Mouse (Mus musculus): ENCODE measurements around the gene Itfg2. TPM values are rescaled to one million over a fixed set of nuclear protein-coding genes. Genes with fewer than 3 reads are reported as not detected.

The Itfg2 gene
- total RNA-seq, 2 experiments from 2014 or later: 15.3 to 16.3 TPM

DNA sequence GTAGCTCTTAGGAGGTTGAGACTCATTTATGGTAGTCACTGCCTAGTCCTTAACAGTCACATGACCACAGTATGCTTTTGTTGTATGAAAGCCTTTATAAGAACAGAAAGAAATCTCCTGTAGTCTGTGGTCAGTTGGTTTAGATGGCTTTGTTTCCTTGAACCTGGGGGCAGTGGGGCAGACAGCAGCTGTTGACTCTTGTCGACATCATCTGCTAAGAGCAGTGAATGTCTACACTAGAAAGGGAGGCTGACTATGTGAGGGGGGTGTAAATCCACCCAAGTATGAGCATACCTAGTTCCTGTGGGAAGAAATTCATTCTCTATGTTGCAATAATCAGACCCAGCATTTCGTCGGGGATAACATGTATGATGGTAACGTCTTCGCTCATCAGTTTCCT is 22.3 kb upstream of the Itfg2 start:
- no peak for DNase-seq
- intact Hi-C loops (cut with DNase I): no loop called here
- no peak for TF ChIP-seq CTCF (IDR thresholded peaks at IDR 0.05)
- H3K27ac ChIP-seq: no peak overlapping the region
- H3K4me3 ChIP-seq: no peak overlapping the region

DNA sequence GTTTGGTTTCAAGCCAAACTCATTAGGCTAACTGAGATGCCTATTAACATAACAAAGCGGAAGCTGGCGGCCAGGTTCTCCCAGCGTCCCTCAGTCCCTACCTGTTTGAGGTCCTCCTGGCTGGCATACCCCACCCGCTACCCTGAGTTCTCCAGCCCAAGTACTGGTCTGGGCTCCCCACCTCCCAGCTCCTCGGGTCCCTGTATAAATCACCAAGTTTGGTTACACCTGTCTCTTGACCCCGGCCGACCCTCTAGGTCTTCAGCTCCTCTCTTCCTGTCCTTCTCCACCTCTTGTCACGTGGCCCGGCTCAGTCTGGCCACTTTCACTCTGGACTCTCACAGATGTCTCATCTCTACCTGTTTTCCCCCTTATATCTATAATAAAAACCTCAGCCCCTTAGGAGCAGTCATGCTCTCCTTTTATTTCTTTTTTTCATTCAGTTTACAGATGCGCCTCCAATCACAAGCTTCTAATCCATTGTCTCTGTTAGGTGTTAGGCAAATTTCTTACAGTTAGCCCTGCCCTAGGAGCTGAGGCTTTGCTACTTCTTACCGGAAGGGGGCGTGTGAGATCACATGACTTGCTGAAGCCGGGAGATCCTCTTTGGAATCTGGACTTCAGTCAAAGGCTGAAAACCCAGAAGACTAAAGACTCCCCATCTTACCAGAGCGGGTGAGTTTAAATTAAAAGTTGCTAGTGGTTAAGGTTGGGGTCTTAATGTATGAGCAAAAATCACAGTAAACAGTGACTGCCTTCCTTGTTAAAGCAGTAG is 21.2 kb upstream of the Itfg2 start:
- Histone ChIP-seq H3K4me3 (peak overlapping the region; percentile 46), H3K27ac (no peak overlapping the region)
- peak; percentile 61 for DNase-seq
- peak; percentile 82 for TF ChIP-seq CTCF (IDR thresholded peaks at IDR 0.05)
- intact Hi-C loops (cut with DNase I): loop anchor here (1.0 kb wide), 1 partner anchor 33 kb away; no protein-coding TSS in a partner anchor

DNA sequence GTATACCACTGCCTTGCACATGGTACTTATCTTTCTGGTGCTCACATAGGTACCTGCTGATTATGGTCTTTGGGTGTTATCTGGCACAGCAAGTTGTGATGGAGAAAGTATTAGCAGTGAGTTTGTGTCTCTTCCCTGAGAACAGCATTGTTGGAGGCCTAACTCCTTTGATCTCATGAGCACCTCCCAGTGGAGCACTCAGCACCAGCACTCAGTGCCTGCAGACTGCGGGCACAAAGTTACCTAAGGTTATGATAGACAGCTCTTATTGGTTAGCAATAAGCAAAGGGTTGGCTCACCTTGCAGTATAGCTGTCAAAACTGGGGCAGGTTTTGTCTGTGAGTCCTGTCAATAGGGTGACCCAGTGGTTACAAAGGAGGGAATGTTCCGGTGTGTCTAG is 15.5 kb upstream of the Itfg2 start:
- no peak for TF ChIP-seq CTCF (IDR thresholded peaks at IDR 0.05)
- H3K27ac ChIP-seq: no peak overlapping the region
- intact Hi-C loops (cut with DNase I): no loop called here
- DNase-seq: no peak
- H3K4me3 ChIP-seq: no peak overlapping the region

DNA sequence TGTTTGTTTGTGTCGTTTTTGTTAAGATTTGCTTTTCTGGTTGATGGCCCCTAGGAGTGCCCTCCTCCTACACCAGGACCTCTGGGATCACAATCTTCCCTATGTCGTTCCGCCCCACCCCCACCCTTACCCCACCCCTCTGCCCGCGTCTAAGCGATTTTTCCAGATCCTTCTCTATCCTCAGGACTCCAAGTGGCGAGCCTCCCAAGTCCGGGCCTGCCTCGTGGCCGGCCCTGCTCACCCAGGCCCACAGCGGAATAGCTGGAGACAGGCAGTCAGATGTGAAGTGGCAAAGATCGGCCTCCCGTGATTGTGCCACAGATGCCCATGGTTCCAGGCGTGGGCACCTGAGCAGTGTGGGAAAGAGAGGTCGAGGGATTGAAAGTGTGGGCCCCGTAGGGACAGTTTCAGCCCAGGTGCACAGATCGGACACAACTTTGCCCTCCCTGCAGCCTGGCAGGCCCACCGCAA is 14.2 kb upstream of the Itfg2 start:
- intact Hi-C loops (cut with DNase I): no loop called here
- Histone ChIP-seq H3K4me3 (peak overlapping the region; percentile 85), H3K27ac (peak overlapping the region; percentile 91)
- no peak for TF ChIP-seq CTCF (IDR thresholded peaks at IDR 0.05)
- DNase-seq: peak; percentile 47

DNA sequence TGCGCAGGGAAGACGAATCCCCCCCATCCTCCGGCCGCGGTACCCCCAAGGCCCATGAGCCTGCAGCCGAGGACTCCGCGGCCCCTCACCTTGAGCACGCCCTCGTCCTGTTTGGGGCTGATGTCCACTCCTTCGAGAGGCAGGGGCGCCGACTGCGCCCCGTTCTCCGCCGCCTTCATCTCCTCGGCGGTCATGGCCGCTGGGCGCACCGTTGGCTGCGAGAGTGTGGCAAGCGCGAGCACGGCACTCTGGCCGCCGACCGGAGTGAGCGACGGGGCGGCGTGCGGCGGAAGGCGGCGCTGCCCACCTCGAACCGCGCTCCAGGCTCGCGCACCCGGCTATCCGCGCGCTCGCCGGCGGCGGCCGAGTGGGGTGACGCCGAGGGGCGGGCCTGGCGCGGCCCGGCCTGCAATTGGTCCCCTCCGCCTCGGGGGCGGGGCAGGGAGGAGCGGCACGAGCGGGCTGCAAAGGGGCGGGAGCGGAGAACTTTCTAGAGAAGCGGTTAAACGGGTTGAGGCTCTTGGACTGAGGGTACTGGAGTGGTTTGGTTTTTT is 13.7 kb upstream of the Itfg2 start, which contains the start of gene Fkbp4:
Fkbp4 (minus strand) TSS at position 361 of the 554 bp plus-strand sequence.
- peak; percentile 31 for TF ChIP-seq CTCF (IDR thresholded peaks at IDR 0.05)
- intact Hi-C loops (cut with DNase I): no loop called here
- DNase-seq: peak; percentile 97
- Histone ChIP-seq H3K4me3 (peak within 1 kb of the TSS; percentile 85), H3K27ac (peak within 1 kb of the TSS; percentile 91)

DNA sequence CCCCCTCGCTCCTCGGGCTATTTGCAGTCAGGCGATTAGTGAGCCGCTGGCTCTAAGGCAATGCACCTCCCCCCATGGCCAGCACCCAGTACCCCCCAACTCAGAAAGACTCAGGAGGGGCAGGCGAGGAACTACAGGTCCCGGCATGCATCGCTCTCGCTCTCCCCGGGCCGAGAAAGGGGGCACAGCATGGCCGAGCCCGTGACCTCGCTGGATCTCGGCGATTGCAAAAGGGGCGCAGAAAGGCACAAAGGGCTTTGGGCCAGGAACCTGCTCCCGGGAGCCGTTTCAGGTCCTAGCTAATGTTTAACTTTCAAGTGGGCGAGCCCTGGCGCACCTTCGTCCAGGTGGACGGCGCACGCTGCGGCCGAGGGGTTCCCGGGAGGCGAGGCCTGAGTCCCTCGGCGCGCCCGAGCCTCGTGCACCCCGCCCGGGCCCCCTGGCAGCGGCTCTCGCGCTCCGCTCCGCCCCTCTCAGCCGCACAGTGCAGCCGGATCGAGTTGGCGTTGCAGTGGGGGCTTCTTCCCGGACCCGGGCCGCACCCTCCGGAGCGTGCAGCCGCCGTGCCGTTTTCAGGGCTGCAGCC is 13.1 kb upstream of the Itfg2 start:
- intact Hi-C loops (cut with DNase I): no loop called here
- Histone ChIP-seq H3K27ac (peak overlapping the region; percentile 91), H3K4me3 (peak overlapping the region; percentile 85)
- no peak for TF ChIP-seq CTCF (IDR thresholded peaks at IDR 0.05)
- peak; percentile 80 for DNase-seq

DNA sequence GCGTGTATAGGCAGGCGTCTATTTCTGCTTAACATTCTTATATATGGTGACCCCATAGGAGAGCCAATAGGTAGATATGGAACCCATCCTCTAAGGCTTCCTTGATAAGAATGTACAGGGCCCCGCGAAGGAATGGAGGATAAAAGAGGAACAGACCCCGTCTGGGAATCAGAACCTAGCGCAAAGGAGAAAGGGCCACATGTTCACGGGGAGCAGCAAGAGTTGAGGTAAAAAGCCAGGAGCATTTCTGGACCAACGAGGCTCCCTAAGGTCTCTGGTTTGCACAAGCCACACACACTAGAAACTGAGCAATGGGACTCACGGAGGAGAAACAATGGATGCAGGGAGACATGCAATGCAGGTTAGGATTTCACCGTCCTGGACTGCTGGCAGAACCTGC is 12.6 kb upstream of the Itfg2 start:
- Histone ChIP-seq H3K4me3 (peak overlapping the region; percentile 85), H3K27ac (peak overlapping the region; percentile 91)
- no peak for TF ChIP-seq CTCF (IDR thresholded peaks at IDR 0.05)
- DNase-seq: no peak
- intact Hi-C loops (cut with DNase I): no loop called here

DNA sequence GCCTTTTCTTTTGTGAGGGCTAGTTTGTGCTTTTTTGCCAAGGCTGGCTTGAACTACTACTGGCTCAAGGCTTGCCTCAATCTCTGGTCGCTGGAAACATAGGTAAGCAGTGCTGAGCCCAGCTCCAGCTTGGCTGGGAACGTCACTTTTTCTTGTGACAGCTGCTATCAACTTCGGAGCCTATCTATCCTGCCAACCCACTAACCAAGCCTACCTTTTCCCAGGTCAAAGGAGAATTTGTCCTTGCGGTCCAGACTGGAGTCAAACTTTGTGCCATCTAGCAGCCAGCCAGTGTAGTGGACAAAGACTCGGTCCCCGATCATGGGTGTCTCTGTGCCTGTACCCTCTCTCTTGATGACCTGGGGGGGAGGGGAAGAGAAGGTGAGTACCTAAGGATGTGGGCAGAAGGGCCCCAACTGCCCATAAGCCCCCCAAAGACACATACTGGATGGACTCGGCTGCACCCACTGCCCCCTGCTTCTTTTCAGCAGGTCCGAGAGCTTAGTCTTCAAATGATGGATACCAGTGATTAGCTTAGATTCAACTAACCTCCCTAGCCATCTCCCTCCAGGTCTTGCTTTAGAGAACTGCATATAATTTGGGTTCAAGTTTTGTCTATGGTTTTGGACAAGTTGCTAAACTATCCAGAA is 11.8 kb upstream of the Itfg2 start:
- intact Hi-C loops (cut with DNase I): no loop called here
- DNase-seq: no peak
- Histone ChIP-seq H3K4me3 (no peak overlapping the region), H3K27ac (no peak overlapping the region)
- TF ChIP-seq CTCF (IDR thresholded peaks at IDR 0.05): no peak

DNA sequence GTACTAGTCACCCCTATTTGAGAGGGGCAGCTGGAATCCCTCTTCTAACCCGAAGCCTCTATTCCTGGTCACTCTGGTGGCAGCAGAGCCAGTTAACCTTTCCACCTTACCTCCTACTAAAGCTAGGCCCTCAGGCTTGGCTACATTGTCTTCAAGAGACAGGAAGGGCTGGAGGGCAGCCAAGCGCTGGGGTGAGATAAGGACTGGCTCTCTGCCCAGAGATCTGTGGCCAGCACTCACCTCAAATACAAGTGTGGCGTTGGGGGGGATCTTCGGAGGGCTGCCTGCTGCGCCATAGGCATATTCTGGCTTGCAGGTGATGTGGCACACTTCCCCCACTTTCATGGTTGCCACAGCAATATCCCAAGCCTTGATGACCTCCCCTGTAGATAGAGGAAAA is 10.7 kb upstream of the Itfg2 start:
- no peak for TF ChIP-seq CTCF (IDR thresholded peaks at IDR 0.05)
- H3K27ac ChIP-seq: peak overlapping the region; percentile 43; the same call in 1 of the 2 replicates
- DNase-seq: peak; percentile 72
- H3K4me3 ChIP-seq: no peak overlapping the region
- intact Hi-C loops (cut with DNase I): no loop called here

DNA sequence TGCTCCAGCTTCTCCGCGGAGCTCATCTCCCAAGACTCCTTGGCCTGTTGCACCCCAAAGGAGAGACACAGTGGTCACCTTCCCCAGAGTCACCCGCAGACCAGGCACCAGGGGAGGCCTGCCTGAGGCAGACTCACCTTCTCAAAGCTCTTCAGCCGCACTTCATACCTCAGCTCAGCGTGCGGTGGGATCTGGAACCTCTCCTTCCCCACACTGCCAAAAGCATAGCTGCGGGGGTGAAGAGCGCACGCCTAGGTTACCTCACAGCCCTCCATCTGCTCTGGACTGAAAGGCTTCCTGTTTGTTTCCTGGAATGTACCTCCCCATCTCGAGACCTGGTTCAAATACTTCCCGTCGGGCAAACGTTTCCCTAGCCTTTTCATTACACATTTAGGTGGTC is 8.8 kb upstream of the Itfg2 start:
- Histone ChIP-seq H3K4me3 (no peak overlapping the region), H3K27ac (no peak overlapping the region)
- TF ChIP-seq CTCF (IDR thresholded peaks at IDR 0.05): no peak
- intact Hi-C loops (cut with DNase I): no loop called here
- DNase-seq: no peak

DNA sequence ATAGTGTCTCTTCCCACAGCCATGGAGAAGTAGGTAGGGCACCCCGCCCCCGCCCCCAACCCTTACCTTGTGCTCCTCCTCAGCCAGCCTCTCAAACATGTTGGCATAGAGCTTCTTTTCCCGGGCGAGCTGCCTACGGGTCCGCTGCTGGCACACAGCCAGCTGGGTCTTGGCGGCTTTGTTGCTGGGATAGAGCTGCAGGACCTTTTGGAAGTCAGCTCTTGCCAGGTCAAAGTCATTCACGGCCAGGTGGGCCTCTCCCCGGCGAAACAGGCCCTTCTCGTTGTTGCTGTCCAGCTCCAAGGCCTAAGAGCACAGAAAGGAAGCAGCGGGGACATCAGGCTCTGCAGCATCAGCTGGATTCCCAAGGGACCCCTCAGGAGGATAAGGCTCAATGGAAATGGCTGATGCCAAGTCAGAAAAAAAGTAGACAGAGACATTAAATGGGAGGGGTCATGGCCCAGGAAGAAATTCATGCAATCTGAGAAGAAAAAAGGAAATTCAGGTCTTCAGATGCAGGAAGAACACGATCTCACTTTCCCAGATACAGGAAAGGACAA is 7.7 kb upstream of the Itfg2 start:
- TF ChIP-seq CTCF (IDR thresholded peaks at IDR 0.05): no peak
- intact Hi-C loops (cut with DNase I): no loop called here
- Histone ChIP-seq H3K4me3 (no peak overlapping the region), H3K27ac (no peak overlapping the region)
- DNase-seq: no peak

DNA sequence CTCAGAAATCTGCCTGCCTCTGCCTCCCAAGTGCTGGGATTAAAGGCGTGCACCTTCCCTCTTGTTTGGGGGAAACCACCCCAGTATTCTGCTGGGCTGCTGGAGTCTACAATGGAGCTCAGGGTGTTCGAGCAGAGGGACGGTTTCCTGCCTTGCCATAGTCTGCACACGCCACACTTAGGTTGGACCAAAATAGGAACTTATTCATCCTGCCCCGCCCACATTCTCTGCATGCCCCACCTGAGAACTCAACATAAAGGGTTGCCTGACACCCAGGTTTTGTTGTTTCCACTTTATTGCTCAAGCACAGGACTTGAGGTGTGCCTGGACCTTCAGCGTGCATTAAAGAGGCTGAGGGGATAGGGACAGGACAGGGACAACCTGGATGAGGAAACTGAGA is 5.1 kb upstream of the Itfg2 start:
- H3K27ac ChIP-seq: no peak overlapping the region
- no peak for DNase-seq
- intact Hi-C loops (cut with DNase I): no loop called here
- no peak overlapping the region for H3K4me3 ChIP-seq
- TF ChIP-seq CTCF (IDR thresholded peaks at IDR 0.05): no peak
